Mouse (Mus musculus): ENCODE data around the gene Homer2. TPM values are rescaled to one million over a fixed set of nuclear protein-coding genes. Genes with fewer than 3 reads are reported as not detected.

Gene Homer2
- total RNA-seq, 2 experiments from 2014 or later, result 0.44 to 0.71 TPM

GRCm38 (mm10) chr7:81565381-81566055, 141.8 kb downstream of the Homer2 start:
- no peak for ATAC-seq (replicated peaks; ENCODE audit: poor library complexity)

DNA sequence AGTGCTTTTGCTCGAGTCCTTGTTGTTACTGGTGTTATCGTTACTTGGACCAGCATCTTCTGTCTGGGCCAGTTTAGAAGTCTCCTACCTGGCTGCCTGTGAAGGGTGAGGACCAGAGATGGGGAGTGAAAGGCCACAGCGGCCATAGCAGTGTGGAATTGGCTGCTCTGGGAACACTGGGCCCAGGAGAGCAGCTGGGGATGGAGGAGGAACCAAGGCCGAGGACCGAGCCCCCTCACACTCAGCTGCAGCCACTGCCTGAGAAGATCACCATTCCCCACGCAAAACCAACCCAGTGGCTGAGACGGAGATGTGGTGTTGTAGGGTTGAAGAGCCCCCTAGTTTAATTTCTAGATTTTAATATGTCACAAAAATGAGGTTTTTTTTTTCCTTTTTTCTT, 142.6 kb downstream of the Homer2 start:
- ATAC-seq (replicated peaks; ENCODE audit: poor library complexity), result no peak

- ATAC-seq (replicated peaks; ENCODE audit: poor library complexity), result no peak
Measured at GRCm38 (mm10) chr7:81563506-81564015, 143.8 kb downstream of the Homer2 start.

DNA sequence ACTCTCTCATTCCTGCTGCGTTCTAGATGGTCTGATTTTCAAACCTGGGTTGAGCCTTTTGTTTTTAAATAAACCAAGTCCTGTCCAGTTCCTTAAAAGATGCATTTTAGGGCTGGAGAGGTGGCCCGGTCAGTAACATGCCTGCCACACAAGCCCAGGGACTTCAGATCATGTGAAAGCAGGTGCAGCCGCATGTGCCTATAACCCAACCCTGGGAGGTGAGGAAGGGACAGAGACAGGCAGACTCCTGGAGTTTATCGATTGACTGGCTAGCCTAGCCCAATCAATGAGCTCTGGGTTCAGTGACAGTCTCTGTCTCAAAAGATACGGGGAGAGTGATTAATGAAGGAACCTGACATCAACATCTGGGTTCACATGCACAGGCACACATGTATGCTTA, 146.1 kb downstream of the Homer2 start:
- ATAC-seq (replicated peaks; ENCODE audit: poor library complexity), result no peak

DNA sequence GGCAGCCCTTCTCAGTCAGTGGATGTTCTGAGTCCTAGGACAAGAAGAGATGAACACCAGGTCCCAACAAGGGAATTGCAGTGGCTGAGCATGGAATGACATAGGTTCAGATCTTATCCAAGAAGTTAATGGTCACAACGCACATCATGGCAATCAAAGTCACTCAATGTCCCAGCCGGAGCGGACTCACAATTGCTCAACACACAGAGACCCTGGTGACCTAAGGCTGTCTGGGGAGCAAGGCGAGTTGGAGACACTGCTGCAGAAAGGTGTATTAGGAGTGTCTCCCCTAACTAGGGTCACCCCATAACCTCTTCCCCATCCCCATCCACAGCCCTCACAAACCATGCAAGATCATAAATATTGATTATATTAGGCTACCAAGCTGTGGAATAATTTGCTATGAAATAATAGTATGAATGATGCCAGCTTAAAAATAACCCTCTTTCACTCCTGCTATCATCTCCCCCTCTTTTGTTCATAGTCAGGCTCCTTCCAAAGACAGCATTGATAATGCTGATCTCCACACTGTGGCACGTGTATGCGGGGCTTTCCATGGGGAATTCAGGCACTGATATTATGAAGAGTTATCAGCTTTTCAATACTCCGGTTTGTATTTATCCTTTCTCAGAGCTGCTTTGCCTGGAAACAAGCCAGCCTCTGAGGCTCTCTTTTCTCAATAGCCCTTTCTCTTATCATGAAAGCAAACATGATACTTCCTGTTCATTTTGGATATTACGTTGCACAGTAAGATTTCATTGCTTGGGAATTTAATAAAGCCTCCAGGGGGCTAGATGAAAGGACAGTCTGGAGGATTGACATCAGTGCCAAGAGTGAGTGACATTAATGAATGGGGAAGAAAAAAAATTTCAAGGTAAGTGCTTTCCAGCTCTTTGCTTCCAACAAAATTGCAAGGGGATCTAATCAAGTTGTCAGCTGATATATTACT, 147.0 kb downstream of the Homer2 start:
- ATAC-seq (replicated peaks; ENCODE audit: poor library complexity), result no peak

- no peak for ATAC-seq (replicated peaks; ENCODE audit: poor library complexity)
Measured at GRCm38 (mm10) chr7:81559231-81559980, 147.9 kb downstream of the Homer2 start.

DNA sequence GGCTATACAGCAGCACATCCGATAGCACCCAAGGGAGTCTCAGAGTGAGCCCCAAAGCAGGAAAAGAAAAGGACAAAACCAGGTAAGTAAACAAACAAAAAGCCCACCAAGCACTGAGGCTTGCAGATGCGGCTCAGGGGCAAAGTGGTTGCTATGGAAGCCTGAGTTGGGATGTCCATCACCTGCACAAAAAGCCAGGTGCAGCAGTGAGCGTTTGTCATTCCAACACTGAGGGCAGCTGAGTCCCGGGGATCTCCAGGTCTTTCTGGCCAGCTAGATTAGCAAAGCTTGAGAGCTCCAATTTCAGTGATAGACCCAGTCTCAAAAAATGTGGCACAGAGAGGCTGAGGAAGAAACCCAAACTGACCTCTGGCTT, 149.4 kb downstream of the Homer2 start:
- ATAC-seq (replicated peaks; ENCODE audit: poor library complexity), result no peak

DNA sequence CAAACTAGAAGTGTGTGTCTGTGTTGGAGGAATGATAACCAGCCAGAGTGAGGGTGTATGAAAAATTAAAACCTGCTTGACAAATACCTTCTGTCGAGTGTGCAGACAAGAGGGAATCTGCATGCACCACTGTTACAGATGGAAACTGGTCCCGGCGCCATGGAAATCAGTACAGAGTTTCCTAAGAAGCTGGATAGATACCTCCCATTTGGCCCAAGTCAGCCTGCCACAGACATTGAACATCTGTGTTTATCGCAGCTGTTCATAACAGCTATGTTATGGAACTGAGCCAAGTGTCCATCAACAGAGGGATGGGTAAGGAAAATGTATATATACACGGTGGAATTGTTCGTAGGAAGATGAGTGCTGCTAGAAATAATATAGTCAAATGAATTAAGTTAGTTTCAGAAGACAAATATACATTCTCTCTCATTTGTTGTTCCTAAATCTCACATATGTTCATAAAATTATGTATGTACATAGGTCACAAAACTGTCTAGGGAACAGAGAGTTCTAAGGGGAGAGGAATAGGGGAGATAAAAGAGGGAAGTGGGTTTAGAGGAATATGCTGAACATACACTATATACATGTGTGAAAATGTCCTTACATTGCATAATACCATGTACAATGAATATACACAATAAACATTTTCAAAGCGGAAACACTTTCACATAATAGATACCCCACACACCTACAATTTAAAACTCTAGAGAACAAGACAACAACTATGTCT, 149.9 kb downstream of the Homer2 start:
- ATAC-seq (replicated peaks; ENCODE audit: poor library complexity), result no peak

- no peak for ATAC-seq (replicated peaks; ENCODE audit: poor library complexity)
Measured at GRCm38 (mm10) chr7:81556839-81557238, 150.5 kb downstream of the Homer2 start.

GRCm38 (mm10) chr7:81554369-81554768, 153.0 kb downstream of the Homer2 start:
- ATAC-seq (replicated peaks; ENCODE audit: poor library complexity), result peak; percentile 81

- no peak for ATAC-seq (replicated peaks; ENCODE audit: poor library complexity)
Measured at GRCm38 (mm10) chr7:81553589-81553988, 153.7 kb downstream of the Homer2 start.

Other genes with a start within 250 kb of the Homer2 start
- gene Ap3b2, start 213.6 kb downstream of the Homer2 start, total RNA-seq (2015), result not detected in 2 replicates
- gene Ap3b2, start 213.6 kb downstream of the Homer2 start, total RNA-seq (2017), result not detected in 2 replicates
- gene BC048679, start 209.2 kb downstream of the Homer2 start, total RNA-seq (2015), result not detected in 2 replicates
- not detected in 2 replicates for gene BC048679, start 209.2 kb downstream of the Homer2 start, total RNA-seq (2017)
- 0.17 TPM in 1 of 2 replicates, not detected in the other for gene Fsd2, start 140.6 kb downstream of the Homer2 start, total RNA-seq (2015)
- 0.04 and 0.27 TPM in 2 replicates for gene Fsd2, start 140.6 kb downstream of the Homer2 start, total RNA-seq (2017)
- 12.3 and 13.4 TPM in 2 replicates for gene Whamm, start 136.3 kb downstream of the Homer2 start, total RNA-seq (2015)
- gene Whamm, start 136.3 kb downstream of the Homer2 start, total RNA-seq (2017), result 17.5 and 18.6 TPM in 2 replicates
- gene Ramac, start 55.4 kb upstream of the Homer2 start, total RNA-seq (2015), result 92.8 and 94.7 TPM in 2 replicates
- gene Ramac, start 55.4 kb upstream of the Homer2 start, total RNA-seq (2017), result 75.0 and 79.8 TPM in 2 replicates
- gene 3110040N11Rik, start 82.0 kb upstream of the Homer2 start, total RNA-seq (2015), result 28.1 and 45.7 TPM in 2 replicates
- gene 3110040N11Rik, start 82.0 kb upstream of the Homer2 start, total RNA-seq (2017), result 96.3 and 102 TPM in 2 replicates
- gene Btbd1, start 121.9 kb upstream of the Homer2 start, total RNA-seq (2015), result 55.0 and 59.1 TPM in 2 replicates
- gene Btbd1, start 121.9 kb upstream of the Homer2 start, total RNA-seq (2017), result 70.8 and 105 TPM in 2 replicates
- not detected in 2 replicates for gene Gm10160, start 148.3 kb upstream of the Homer2 start, total RNA-seq (2015)
- gene Gm10160, start 148.3 kb upstream of the Homer2 start, total RNA-seq (2017), result not detected in 2 replicates
- 186 and 194 TPM in 2 replicates for gene Tm6sf1, start 151.5 kb upstream of the Homer2 start, total RNA-seq (2015)
- 159 and 203 TPM in 2 replicates for gene Tm6sf1, start 151.5 kb upstream of the Homer2 start, total RNA-seq (2017)
- 0.37 and 1.6 TPM in 2 replicates for gene Hdgfl3, start 226.9 kb upstream of the Homer2 start, total RNA-seq (2015)
- gene Hdgfl3, start 226.9 kb upstream of the Homer2 start, total RNA-seq (2017), result 0.87 and 1.5 TPM in 2 replicates